Mouse (Mus musculus): Measurements from ENCODE around the gene Hook2.

- TF ChIP-seq POLR2A (IDR thresholded peaks at IDR 0.05; ENCODE audit: borderline replicate concordance, insufficient read depth, low read length) (peak; percentile 92; the same call in 1 of the 2 replicates), CTCF (IDR thresholded peaks at IDR 0.05; ENCODE audit: borderline replicate concordance, insufficient read depth, low read depth, low read length) (no peak)
These were observed 20.9 kb upstream of the Hook2 start, which contains the start of the genes Gm49661, Prdx2 and Rnaseh2a for GRCm38 (mm10) chr8:84969241-84970134.

All from cerebellum, adult 2 months (tissue).